Mouse (Mus musculus): ENCODE data around the gene Col25a1. TPM values are rescaled to one million over a fixed set of nuclear protein-coding genes. Genes with fewer than 3 reads are reported as not detected.

The Col25a1 gene
- polyA plus RNA-seq, 1 experiment from 2014 or later = 2.0 TPM

GRCm38 (mm10) chr3:130127840-130128239 lies 3.5 kb upstream of the Col25a1 start:
- no peak for ATAC-seq (ENCODE audit: extremely low read depth, insufficient number of reproducible peaks, low FRiP score, low TSS enrichment)
- no peaks in the 10 kb centered on the region for H3K4me1 ChIP-seq
- H3K27ac ChIP-seq (replicated peaks) = no peak overlapping the region
- no peak overlapping the region for H3K4me3 ChIP-seq
- no peaks in the 10 kb centered on the region for H3K9me3 ChIP-seq
- H3K4me2 ChIP-seq = no peak overlapping the region
- H3K9ac ChIP-seq = no peak overlapping the region
- no peaks in the 10 kb centered on the region for H3K36me3 ChIP-seq
- H3K27me3 ChIP-seq (replicated peaks) = no peaks in the 10 kb centered on the region
- 79% methylated on average over 8 of the region's 8 CpGs for WGBS

GRCm38 (mm10) chr3:130128564-130128963 lies 2.7 kb upstream of the Col25a1 start:
- Histone ChIP-seq H3K4me3 (no peak overlapping the region), H3K9me3 (no peaks in the 10 kb centered on the region), H3K4me1 (no peaks in the 10 kb centered on the region), H3K36me3 (no peaks in the 10 kb centered on the region), H3K27me3 (replicated peaks) (no peaks in the 10 kb centered on the region), H3K9ac (no peak overlapping the region), H3K27ac (replicated peaks) (no peak overlapping the region), H3K4me2 (no peak overlapping the region)
- 66% methylated on average over 11 of the region's 11 CpGs for WGBS
- ATAC-seq (ENCODE audit: extremely low read depth, insufficient number of reproducible peaks, low FRiP score, low TSS enrichment) = no peak

- WGBS = 48% methylated on average over 10 of the region's 10 CpGs
- no peaks in the 10 kb centered on the region for H3K36me3 ChIP-seq
- no peak overlapping the region for H3K27ac ChIP-seq (replicated peaks)
- H3K9me3 ChIP-seq = no peaks in the 10 kb centered on the region
- H3K4me3 ChIP-seq = no peak overlapping the region
- no peaks in the 10 kb centered on the region for H3K27me3 ChIP-seq (replicated peaks)
- no peak overlapping the region for H3K9ac ChIP-seq
- no peaks in the 10 kb centered on the region for H3K4me1 ChIP-seq
- no peak for ATAC-seq (ENCODE audit: extremely low read depth, insufficient number of reproducible peaks, low FRiP score, low TSS enrichment)
- no peak overlapping the region for H3K4me2 ChIP-seq
Observed at GRCm38 (mm10) chr3:130129635-130130206, 1.6 kb upstream of the Col25a1 start.

GRCm38 (mm10) chr3:130137204-130137603 lies 5.9 kb downstream of the Col25a1 start:
- Histone ChIP-seq H3K36me3 (no peaks in the 10 kb centered on the region), H3K9me3 (peaks cover 6% of the 10 kb centered on the region; the same call in 1 of the 2 replicates), H3K4me2 (no peak overlapping the region), H3K4me1 (no peaks in the 10 kb centered on the region), H3K27me3 (replicated peaks) (no peaks in the 10 kb centered on the region), H3K9ac (no peak overlapping the region), H3K27ac (replicated peaks) (no peak overlapping the region), H3K4me3 (no peak overlapping the region)
- no peak for ATAC-seq (ENCODE audit: extremely low read depth, insufficient number of reproducible peaks, low FRiP score, low TSS enrichment)

GRCm38 (mm10) chr3:130137640-130138039 lies 6.3 kb downstream of the Col25a1 start:
- no peak for ATAC-seq (ENCODE audit: extremely low read depth, insufficient number of reproducible peaks, low FRiP score, low TSS enrichment)
- Histone ChIP-seq H3K9me3 (peaks cover 10% of the 10 kb centered on the region; the same call in 1 of the 2 replicates), H3K27me3 (replicated peaks) (no peaks in the 10 kb centered on the region), H3K4me3 (no peak overlapping the region), H3K36me3 (no peaks in the 10 kb centered on the region), H3K4me1 (no peaks in the 10 kb centered on the region), H3K27ac (replicated peaks) (no peak overlapping the region), H3K9ac (no peak overlapping the region), H3K4me2 (no peak overlapping the region)
- 27% methylated on average over 3 of the region's 3 CpGs for WGBS

GRCm38 (mm10) chr3:130145874-130146273 lies 14.6 kb downstream of the Col25a1 start:
- no peak for ATAC-seq (ENCODE audit: extremely low read depth, insufficient number of reproducible peaks, low FRiP score, low TSS enrichment)
- H3K9me3 ChIP-seq = peaks cover 10% of the 10 kb centered on the region; the same call in 1 of the 2 replicates
- no peaks in the 10 kb centered on the region for H3K36me3 ChIP-seq
- H3K4me2 ChIP-seq = no peak overlapping the region
- no peak overlapping the region for H3K27ac ChIP-seq (replicated peaks)
- 65% methylated on average over 12 of the region's 12 CpGs for WGBS
- H3K27me3 ChIP-seq (replicated peaks) = no peaks in the 10 kb centered on the region
- H3K4me3 ChIP-seq = no peak overlapping the region
- peaks cover 5% of the 10 kb centered on the region; the same call in 1 of the 2 replicates for H3K4me1 ChIP-seq
- H3K9ac ChIP-seq = no peak overlapping the region

- ATAC-seq (ENCODE audit: extremely low read depth, insufficient number of reproducible peaks, low FRiP score, low TSS enrichment) = no peak
- no peak overlapping the region for H3K4me2 ChIP-seq
- H3K4me3 ChIP-seq = no peak overlapping the region
- H3K27me3 ChIP-seq (replicated peaks) = no peaks in the 10 kb centered on the region
- H3K27ac ChIP-seq (replicated peaks) = no peak overlapping the region
- 46% methylated on average over 8 of the region's 8 CpGs for WGBS
- H3K4me1 ChIP-seq = peaks cover 5% of the 10 kb centered on the region; the same call in 1 of the 2 replicates
- H3K9ac ChIP-seq = no peak overlapping the region
- no peaks in the 10 kb centered on the region for H3K36me3 ChIP-seq
- no peaks in the 10 kb centered on the region for H3K9me3 ChIP-seq
Observed at GRCm38 (mm10) chr3:130147827-130148226, 16.5 kb downstream of the Col25a1 start.

GRCm38 (mm10) chr3:130149180-130149579 lies 17.9 kb downstream of the Col25a1 start:
- Histone ChIP-seq H3K27me3 (replicated peaks) (no peaks in the 10 kb centered on the region), H3K9ac (no peak overlapping the region), H3K4me1 (peaks cover 5% of the 10 kb centered on the region; the same call in 1 of the 2 replicates), H3K4me2 (no peak overlapping the region), H3K27ac (replicated peaks) (no peak overlapping the region), H3K36me3 (no peaks in the 10 kb centered on the region), H3K4me3 (no peak overlapping the region), H3K9me3 (no peaks in the 10 kb centered on the region)
- WGBS = 74% methylated on average over 1 of the region's 1 CpGs
- ATAC-seq (ENCODE audit: extremely low read depth, insufficient number of reproducible peaks, low FRiP score, low TSS enrichment) = no peak

- no peak overlapping the region for H3K4me3 ChIP-seq
- no peaks in the 10 kb centered on the region for H3K9me3 ChIP-seq
- no peaks in the 10 kb centered on the region for H3K27me3 ChIP-seq (replicated peaks)
- H3K4me1 ChIP-seq = peaks cover 1% of the 10 kb centered on the region; the same call in 1 of the 2 replicates
- 86% methylated on average over 3 of the region's 3 CpGs for WGBS
- H3K36me3 ChIP-seq = no peaks in the 10 kb centered on the region
- H3K4me2 ChIP-seq = no peak overlapping the region
- no peak overlapping the region for H3K9ac ChIP-seq
- no peak for ATAC-seq (ENCODE audit: extremely low read depth, insufficient number of reproducible peaks, low FRiP score, low TSS enrichment)
- H3K27ac ChIP-seq (replicated peaks) = no peak overlapping the region
Observed at GRCm38 (mm10) chr3:130153117-130153516, 21.8 kb downstream of the Col25a1 start.

- H3K27me3 ChIP-seq (replicated peaks) = no peaks in the 10 kb centered on the region
- 59% methylated on average over 3 of the region's 3 CpGs for WGBS
- H3K4me3 ChIP-seq = no peak overlapping the region
- no peak for ATAC-seq (ENCODE audit: extremely low read depth, insufficient number of reproducible peaks, low FRiP score, low TSS enrichment)
- H3K4me1 ChIP-seq = no peaks in the 10 kb centered on the region
- no peak overlapping the region for H3K27ac ChIP-seq (replicated peaks)
- H3K4me2 ChIP-seq = no peak overlapping the region
- no peaks in the 10 kb centered on the region for H3K9me3 ChIP-seq
- H3K36me3 ChIP-seq = no peaks in the 10 kb centered on the region
- H3K9ac ChIP-seq = no peak overlapping the region
Observed at GRCm38 (mm10) chr3:130157551-130157950, 26.2 kb downstream of the Col25a1 start.

GRCm38 (mm10) chr3:130159906-130160305 lies 28.6 kb downstream of the Col25a1 start:
- no peak overlapping the region for H3K4me2 ChIP-seq
- no peak for ATAC-seq (ENCODE audit: extremely low read depth, insufficient number of reproducible peaks, low FRiP score, low TSS enrichment)
- no peaks in the 10 kb centered on the region for H3K9me3 ChIP-seq
- no peak overlapping the region for H3K4me3 ChIP-seq
- no peaks in the 10 kb centered on the region for H3K27me3 ChIP-seq (replicated peaks)
- H3K4me1 ChIP-seq = no peaks in the 10 kb centered on the region
- H3K9ac ChIP-seq = no peak overlapping the region
- H3K27ac ChIP-seq (replicated peaks) = no peak overlapping the region
- WGBS = 52% methylated on average over 4 of the region's 4 CpGs
- H3K36me3 ChIP-seq = no peaks in the 10 kb centered on the region

GRCm38 (mm10) chr3:130160902-130161301 lies 29.6 kb downstream of the Col25a1 start:
- Histone ChIP-seq H3K27me3 (replicated peaks) (no peaks in the 10 kb centered on the region), H3K4me3 (no peak overlapping the region), H3K9me3 (no peaks in the 10 kb centered on the region), H3K4me2 (no peak overlapping the region), H3K36me3 (no peaks in the 10 kb centered on the region), H3K9ac (no peak overlapping the region), H3K27ac (replicated peaks) (no peak overlapping the region), H3K4me1 (no peaks in the 10 kb centered on the region)
- 59% methylated on average over 4 of the region's 4 CpGs for WGBS
- ATAC-seq (ENCODE audit: extremely low read depth, insufficient number of reproducible peaks, low FRiP score, low TSS enrichment) = no peak
